Mouse (Mus musculus) neural tube, embryonic 15.5 days (tissue): ENCODE results near the gene Hhat. TPM values are rescaled to one million over a fixed set of nuclear protein-coding genes. Genes with fewer than 3 reads are reported as not detected.

Source experiments
- ATAC-seq: fragments of 200-750 bp; cut with Nextera tagmentation; 2 replicates; pipeline ENCODE4 v1.8.0; 2017; ENCODE audit warnings: mild to moderate bottlenecking, moderate TSS enrichment, moderate library complexity; ENCODE audit not compliant: low FRiP score
- H3K27ac ChIP-seq: fragments of 300-500 bp; sonication (generic); replicated peaks from 2 replicates; pipeline ENCODE4 v1.5.1; 2015; ENCODE audit warnings: mild to moderate bottlenecking, inconsistent platforms
- H3K27me3 ChIP-seq: fragments of 300-500 bp; sonication (generic); replicated peaks from 2 replicates; pipeline ENCODE4 v1.6.1; 2015; ENCODE audit warnings: inconsistent platforms
- H3K36me3 ChIP-seq: fragments of 300-500 bp; sonication (generic); 2 replicates; pipeline ENCODE4 v1.6.1; 2015; ENCODE audit warnings: inconsistent platforms
- H3K4me1 ChIP-seq: fragments of 300-500 bp; sonication (generic); 2 replicates; pipeline ENCODE4 v1.6.1; 2015; ENCODE audit warnings: inconsistent platforms
- H3K4me2 ChIP-seq: fragments of 300-500 bp; sonication (generic); 2 replicates; pipeline ENCODE4 v1.6.1; 2015; ENCODE audit warnings: inconsistent platforms, mild to moderate bottlenecking, moderate library complexity
- H3K4me3 ChIP-seq: fragments of 300-500 bp; sonication (generic); replicated peaks from 2 replicates; pipeline ENCODE4 v1.5.1; 2015; ENCODE audit warnings: mild to moderate bottlenecking, inconsistent platforms
- H3K9ac ChIP-seq: fragments of 300-500 bp; sonication (generic); replicated peaks from 2 replicates; pipeline ENCODE4 v1.6.1; 2015; ENCODE audit warnings: mild to moderate bottlenecking, inconsistent platforms
- H3K9me3 ChIP-seq: fragments of 300-500 bp; sonication (generic); replicated peaks from 2 replicates; pipeline ENCODE4 v1.6.1; 2016; ENCODE audit warnings: inconsistent platforms
- WGBS: fragments of 180-500 bp; shearing (Covaris S2); methylation state at CpG from one replicate; pipeline ENCODE4 v1.1.7; 2015; ENCODE audit warnings: mixed read lengths; 5-methylcytosine and 5-hydroxymethylcytosine counted together
- polyA plus RNA-seq: library from polyadenylated mRNA; unstranded; fragments of >200 nt; fragmentation: Nextera tagmentation; extraction: Ambion mirVana; gene quantifications from 2 replicates; pipeline ENCODE4 v1.2.1, GENCODE M21; 2015

The Hhat gene
- polyA plus RNA-seq, 1 experiment from 2014 or later, result 4.6 TPM

- H3K27ac ChIP-seq, result no peak overlapping the region
- peaks cover under 1% of the 10 kb centered on the region; the same call in 1 of the 2 replicates for H3K4me1 ChIP-seq
- H3K9ac ChIP-seq, result no peak overlapping the region
- ATAC-seq, result no peak
- no peaks in the 10 kb centered on the region for H3K36me3 ChIP-seq
- 84% methylated on average over 7 of the region's 7 CpGs for WGBS
- H3K4me3 ChIP-seq, result no peak overlapping the region
- no peaks in the 10 kb centered on the region for H3K9me3 ChIP-seq
- H3K4me2 ChIP-seq, result no peak overlapping the region
- no peaks in the 10 kb centered on the region for H3K27me3 ChIP-seq
These were observed 40.5 kb downstream of the Hhat start for GRCm38 (mm10) chr1:192730517-192730916.

DNA sequence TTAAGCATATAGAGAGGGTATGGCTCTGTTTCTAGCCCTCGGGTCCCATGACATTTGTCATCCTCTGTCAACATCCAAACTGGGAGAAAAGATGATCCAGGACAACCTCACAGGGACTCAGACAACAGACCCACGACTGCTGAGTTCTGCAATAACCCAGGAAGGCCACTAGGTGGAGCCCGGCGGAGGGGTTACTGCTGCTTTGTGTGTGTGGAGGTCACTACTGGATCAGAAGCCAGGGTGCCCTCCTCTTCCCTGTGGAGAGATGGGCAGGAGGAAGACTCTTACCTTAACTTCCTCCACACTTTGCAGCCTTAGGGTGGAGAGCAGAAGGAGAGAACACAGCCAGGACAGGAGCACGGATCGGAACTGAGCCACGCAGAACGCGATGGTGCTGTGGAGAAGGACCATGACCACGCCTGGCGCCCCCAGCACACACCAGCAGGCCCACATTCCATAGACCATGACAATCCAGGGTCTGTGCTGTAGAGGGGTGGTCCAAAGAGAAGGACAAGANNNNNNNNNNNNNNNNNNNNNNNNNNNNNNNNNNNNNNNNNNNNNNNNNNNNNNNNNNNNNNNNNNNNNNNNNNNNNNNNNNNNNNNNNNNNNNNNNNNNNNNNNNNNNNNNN is 43.9 kb downstream of the Hhat start:
- no peak overlapping the region for H3K27ac ChIP-seq
- no peak overlapping the region for H3K4me2 ChIP-seq
- H3K9me3 ChIP-seq, result no peaks in the 10 kb centered on the region
- H3K4me3 ChIP-seq, result no peak overlapping the region
- H3K4me1 ChIP-seq, result no peaks in the 10 kb centered on the region
- no peaks in the 10 kb centered on the region for H3K27me3 ChIP-seq
- WGBS, result 54% methylated on average over 11 of the region's 11 CpGs
- ATAC-seq, result peak; percentile 68; the same call in 1 of the 2 replicates
- no peak overlapping the region for H3K9ac ChIP-seq
- no peaks in the 10 kb centered on the region for H3K36me3 ChIP-seq

DNA sequence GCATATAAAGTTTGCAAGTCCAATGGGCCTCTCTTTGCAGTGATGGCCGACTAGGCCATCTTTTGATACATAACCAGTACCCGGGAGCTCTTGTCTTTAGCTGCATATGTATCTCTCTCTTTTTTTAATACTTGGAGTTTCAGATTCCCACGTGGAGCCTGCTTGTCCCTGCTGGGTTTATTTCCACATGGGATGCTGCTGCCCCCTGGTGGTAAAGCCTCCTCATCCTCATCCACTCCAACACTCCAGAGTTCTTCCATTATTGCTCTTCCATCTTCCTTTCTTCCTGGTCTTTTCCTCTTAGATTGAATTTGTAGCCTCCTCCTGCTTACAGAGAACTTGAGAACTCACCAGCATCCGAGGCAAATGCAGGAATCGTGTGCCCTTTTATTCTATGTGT is 48.9 kb downstream of the Hhat start:
- ATAC-seq, result no peak
- no peak overlapping the region for H3K4me3 ChIP-seq
- peaks cover 9% of the 10 kb centered on the region for H3K4me1 ChIP-seq
- H3K36me3 ChIP-seq, result no peaks in the 10 kb centered on the region
- 29% methylated on average over 5 of the region's 5 CpGs for WGBS
- H3K27ac ChIP-seq, result no peak overlapping the region
- no peaks in the 10 kb centered on the region for H3K9me3 ChIP-seq
- no peak overlapping the region for H3K4me2 ChIP-seq
- H3K27me3 ChIP-seq, result no peaks in the 10 kb centered on the region
- H3K9ac ChIP-seq, result no peak overlapping the region

DNA sequence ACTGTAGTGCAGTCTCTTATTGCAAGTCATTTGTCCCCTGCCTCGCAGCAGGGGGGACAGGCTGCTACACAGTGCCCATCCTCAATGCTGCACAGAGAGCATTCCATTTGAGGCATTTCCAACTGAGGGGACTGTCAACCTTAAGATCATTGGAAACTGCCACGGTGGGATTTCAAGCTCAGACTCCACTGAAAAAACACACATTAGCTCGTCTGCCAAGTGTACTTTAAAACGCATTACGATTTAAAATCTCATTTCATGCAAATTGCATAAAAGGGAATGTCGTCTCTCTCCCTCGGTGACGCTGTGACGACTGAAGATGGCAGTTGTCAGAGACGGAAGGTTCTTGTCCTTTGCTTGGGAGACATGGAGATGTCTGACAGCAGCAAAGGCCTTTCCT is 50.9 kb downstream of the Hhat start:
- H3K4me2 ChIP-seq, result no peak overlapping the region
- WGBS, result 47% methylated on average over 10 of the region's 10 CpGs
- no peaks in the 10 kb centered on the region for H3K9me3 ChIP-seq
- peak overlapping the region; percentile 45; the same call in 1 of the 2 replicates for H3K27ac ChIP-seq
- H3K27me3 ChIP-seq, result no peaks in the 10 kb centered on the region
- H3K36me3 ChIP-seq, result no peaks in the 10 kb centered on the region
- no peak overlapping the region for H3K9ac ChIP-seq
- no peak overlapping the region for H3K4me3 ChIP-seq
- peaks cover 9% of the 10 kb centered on the region for H3K4me1 ChIP-seq
- no peak for ATAC-seq

GRCm38 (mm10) chr1:192711779-192712348 is 59.2 kb downstream of the Hhat start:
- no peaks in the 10 kb centered on the region for H3K4me1 ChIP-seq
- H3K4me3 ChIP-seq, result no peak overlapping the region
- H3K4me2 ChIP-seq, result no peak overlapping the region
- no peaks in the 10 kb centered on the region for H3K27me3 ChIP-seq
- no peaks in the 10 kb centered on the region for H3K9me3 ChIP-seq
- no peaks in the 10 kb centered on the region for H3K36me3 ChIP-seq
- H3K27ac ChIP-seq, result no peak overlapping the region
- ATAC-seq, result 0 out of 2 replicates have a peak, but pooled peaks have one; percentile 28
- H3K9ac ChIP-seq, result no peak overlapping the region
- 28% methylated on average over 3 of the region's 3 CpGs for WGBS

GRCm38 (mm10) chr1:192700339-192701073 is 70.5 kb downstream of the Hhat start:
- Histone ChIP-seq H3K27ac (no peak overlapping the region), H3K4me2 (no peak overlapping the region), H3K4me3 (no peak overlapping the region), H3K4me1 (no peaks in the 10 kb centered on the region), H3K9ac (no peak overlapping the region), H3K36me3 (no peaks in the 10 kb centered on the region), H3K9me3 (0 out of 2 replicates have a peak, but pooled peaks cover 3% of the 10 kb centered on the region), H3K27me3 (no peaks in the 10 kb centered on the region)
- WGBS, result 83% methylated on average over 8 of the region's 8 CpGs
- ATAC-seq, result no peak

DNA sequence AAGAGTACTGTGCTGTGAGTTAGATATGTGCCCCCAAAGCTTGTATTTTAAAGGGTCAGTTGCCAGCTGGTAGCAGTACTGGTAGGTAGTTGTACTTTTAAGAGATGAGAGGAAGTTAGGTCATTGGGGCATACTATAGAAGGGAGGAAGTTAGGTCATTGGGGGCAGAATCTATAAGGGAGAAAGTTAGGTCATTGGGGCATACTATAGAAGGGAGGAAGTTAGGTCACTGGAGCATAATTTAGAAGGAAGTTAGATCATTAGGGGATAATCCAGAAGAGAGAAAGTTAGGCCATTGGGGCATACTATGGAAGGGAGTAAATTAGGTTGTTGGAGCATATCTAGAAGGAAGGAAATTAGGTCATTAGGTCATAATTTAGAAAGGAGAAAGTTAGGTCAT is 71.9 kb downstream of the Hhat start:
- no peaks in the 10 kb centered on the region for H3K9me3 ChIP-seq
- no peaks in the 10 kb centered on the region for H3K27me3 ChIP-seq
- no peak for ATAC-seq
- no peak overlapping the region for H3K27ac ChIP-seq
- no peak overlapping the region for H3K9ac ChIP-seq
- no peaks in the 10 kb centered on the region for H3K4me1 ChIP-seq
- H3K36me3 ChIP-seq, result no peaks in the 10 kb centered on the region
- H3K4me3 ChIP-seq, result no peak overlapping the region
- H3K4me2 ChIP-seq, result no peak overlapping the region

- no peak overlapping the region for H3K4me3 ChIP-seq
- H3K36me3 ChIP-seq, result no peaks in the 10 kb centered on the region
- H3K27me3 ChIP-seq, result no peaks in the 10 kb centered on the region
- H3K4me1 ChIP-seq, result no peaks in the 10 kb centered on the region
- WGBS, result 68% methylated on average over 1 of the region's 1 CpGs
- ATAC-seq, result peak; percentile 74
- H3K9me3 ChIP-seq, result no peaks in the 10 kb centered on the region
- no peak overlapping the region for H3K4me2 ChIP-seq
- H3K27ac ChIP-seq, result no peak overlapping the region
- H3K9ac ChIP-seq, result no peak overlapping the region
These were observed 74.6 kb downstream of the Hhat start for GRCm38 (mm10) chr1:192696371-192696863.

GRCm38 (mm10) chr1:192693644-192694043 is 77.4 kb downstream of the Hhat start:
- WGBS, result 96% methylated on average over 10 of the region's 10 CpGs
- no peaks in the 10 kb centered on the region for H3K36me3 ChIP-seq
- no peaks in the 10 kb centered on the region for H3K27me3 ChIP-seq
- H3K9ac ChIP-seq, result no peak overlapping the region
- peaks cover 9% of the 10 kb centered on the region for H3K4me1 ChIP-seq
- no peaks in the 10 kb centered on the region for H3K9me3 ChIP-seq
- no peak overlapping the region for H3K4me3 ChIP-seq
- no peak overlapping the region for H3K27ac ChIP-seq
- no peak overlapping the region for H3K4me2 ChIP-seq
- no peak for ATAC-seq

DNA sequence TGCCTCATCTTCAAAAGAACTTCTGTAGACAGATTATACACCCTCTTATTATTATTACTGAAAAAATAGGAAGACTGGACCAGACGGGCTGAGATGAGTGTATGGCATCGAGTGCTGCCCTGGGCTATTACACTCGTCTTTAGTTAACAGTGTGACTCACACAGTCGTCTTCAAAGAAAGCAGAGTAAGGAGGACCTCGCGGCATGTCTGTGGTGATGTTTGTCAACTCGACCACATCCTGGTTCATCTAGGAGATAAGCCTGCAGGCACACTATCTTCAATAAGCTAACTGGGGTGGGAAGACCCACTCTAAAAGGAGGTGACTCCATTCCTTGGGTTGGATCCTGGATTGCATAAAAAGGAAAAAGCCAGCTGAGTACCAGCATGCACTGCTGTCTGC is 78.0 kb downstream of the Hhat start:
- Histone ChIP-seq H3K27me3 (no peaks in the 10 kb centered on the region), H3K27ac (no peak overlapping the region), H3K4me1 (peaks cover 9% of the 10 kb centered on the region), H3K4me2 (no peak overlapping the region), H3K4me3 (no peak overlapping the region), H3K36me3 (no peaks in the 10 kb centered on the region), H3K9me3 (no peaks in the 10 kb centered on the region), H3K9ac (no peak overlapping the region)
- 87% methylated on average over 7 of the region's 7 CpGs for WGBS
- no peak for ATAC-seq

- Histone ChIP-seq H3K4me1 (peaks cover 17% of the 10 kb centered on the region), H3K4me2 (no peak overlapping the region), H3K4me3 (no peak overlapping the region), H3K36me3 (no peaks in the 10 kb centered on the region), H3K9me3 (no peaks in the 10 kb centered on the region), H3K27ac (peak overlapping the region; percentile 49), H3K9ac (no peak overlapping the region), H3K27me3 (no peaks in the 10 kb centered on the region)
- WGBS, result 45% methylated on average over 4 of the region's 4 CpGs
- ATAC-seq, result no peak; the same call in 1 of the 2 replicates
These were observed 88.6 kb downstream of the Hhat start for GRCm38 (mm10) chr1:192682219-192682951.
